Mouse (Mus musculus) liver, embryonic 12.5 days (tissue): Measurements from ENCODE around the gene Terf2. TPM values are rescaled to one million over a fixed set of nuclear protein-coding genes. Genes with fewer than 3 reads are reported as not detected.

Experiments
- microRNA-seq: library from miRNA; unstranded; fragments of <30 nt; microRNA quantifications from one replicate; pipeline ENCODE4, GENCODE M21; 2017
- polyA plus RNA-seq: library from polyadenylated mRNA; unstranded; fragments of >200 nt; fragmentation: Nextera tagmentation; extraction: Ambion mirVana; gene quantifications from 2 replicates; pipeline ENCODE4 v1.2.1, GENCODE M21; 2016

The Terf2 gene
- polyA plus RNA-seq, 1 experiment from 2014 or later: 11.5 TPM

Small RNA genes within 50 kb of the gene (microRNA-seq; reads per million reads assigned to microRNA genes)
- gene Mir7075: 1.4 reads per million

Other genes with a start within 250 kb of the Terf2 start
- gene Has3, start 226.3 kb downstream of the Terf2 start, polyA plus RNA-seq: 0.04 TPM in 2 replicates
- 69.5 and 73.2 TPM in 2 replicates for gene Utp4, start 202.9 kb downstream of the Terf2 start, polyA plus RNA-seq
- 3.5 and 4.1 TPM in 2 replicates for gene Sntb2, start 160.8 kb downstream of the Terf2 start, polyA plus RNA-seq
- 32.8 and 33.7 TPM in 2 replicates for gene Vps4a, start 65.3 kb downstream of the Terf2 start, polyA plus RNA-seq
- gene Pdf, start 47.9 kb downstream of the Terf2 start, polyA plus RNA-seq: 30.1 and 35.4 TPM in 2 replicates
- gene Cog8, start 39.9 kb downstream of the Terf2 start, polyA plus RNA-seq: 31.2 and 32.2 TPM in 2 replicates
- 83.4 and 83.8 TPM in 2 replicates for gene Nip7, start 39.7 kb downstream of the Terf2 start, polyA plus RNA-seq
- 5.6 and 5.7 TPM in 2 replicates for gene Tmed6, start 30.9 kb downstream of the Terf2 start, polyA plus RNA-seq
- gene Cyb5b, start 54.1 kb upstream of the Terf2 start, polyA plus RNA-seq: 51.8 and 52.5 TPM in 2 replicates
- gene Nfat5, start 196.9 kb upstream of the Terf2 start, polyA plus RNA-seq: 3.4 and 3.5 TPM in 2 replicates